Mouse (Mus musculus) B cell, adult (primary cell): Measurements from ENCODE around the gene Vwa5b1. TPM values are rescaled to one million over a fixed set of nuclear protein-coding genes. Genes with fewer than 3 reads are reported as not detected.

ENCODE experiments used
- total RNA-seq: library from RNA; stranded (reverse); gene quantifications from 4 replicates; pipeline ENCODE4 v1.2.4, GENCODE M21; 2023; ENCODE audit not compliant: inconsistent age

Vwa5b1 gene
- not detected in 4 replicates for total RNA-seq

DNA sequence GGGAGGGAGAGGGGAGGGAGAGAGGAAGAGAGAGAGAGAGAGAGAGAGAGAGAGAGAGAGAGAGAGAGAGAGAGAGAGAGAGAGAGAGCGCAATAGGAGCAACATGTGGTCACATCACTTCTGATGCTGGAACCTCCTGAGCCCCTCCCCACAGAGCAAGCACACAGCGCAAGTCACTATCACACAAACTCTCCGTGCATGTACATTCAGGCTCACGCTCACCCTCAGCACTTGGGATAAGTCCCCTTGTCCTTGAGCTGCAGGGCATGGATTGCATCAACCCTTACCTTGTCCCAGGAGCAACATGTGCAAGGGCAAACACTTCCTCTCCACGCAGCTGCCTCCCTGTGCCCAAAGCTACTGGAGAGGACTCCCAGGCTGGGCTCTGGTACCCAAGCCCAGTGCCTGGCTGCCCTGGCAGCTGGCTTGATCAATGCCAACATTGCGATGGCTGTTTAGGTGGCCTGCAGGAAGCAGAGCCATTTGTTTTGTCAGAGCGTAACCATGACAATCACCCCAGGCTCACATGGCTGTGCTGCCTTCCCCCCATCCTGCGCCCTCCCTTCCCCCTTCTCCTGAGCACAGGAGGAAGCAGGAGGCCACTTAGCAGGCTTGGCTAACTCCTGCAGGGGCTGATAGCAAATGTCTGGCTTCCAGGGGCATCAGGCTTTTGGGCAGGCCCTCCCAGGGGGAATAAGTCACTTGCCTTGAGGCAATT, at the start of gene Vwa5b1:
Vwa5b1 (minus strand) TSS at position 457 of the 718 bp plus-strand sequence.

Other genes starting within 250 kb of the Vwa5b1 start
- gene Fam43b, start 239.4 kb downstream of the Vwa5b1 start, total RNA-seq: not detected in 4 replicates
- 32.3 to 47.3 TPM (median 39.9 TPM) in 4 replicates for gene Mul1, start 201.2 kb downstream of the Vwa5b1 start, total RNA-seq
- gene Camk2n1, start 181.6 kb downstream of the Vwa5b1 start, total RNA-seq: 0.33 to 0.86 TPM (median 0.78 TPM) in 4 replicates
- not detected in 4 replicates for gene Pla2g2c, start 88.9 kb upstream of the Vwa5b1 start, total RNA-seq
- not detected in 4 replicates for gene Ubxn10, start 101.3 kb upstream of the Vwa5b1 start, total RNA-seq
- gene Pla2g2f, start 121.7 kb upstream of the Vwa5b1 start, total RNA-seq: not detected in 4 replicates
- 0.32 TPM in 1 of 4 replicates, not detected in the others for gene Pla2g2d, start 139.9 kb upstream of the Vwa5b1 start, total RNA-seq
- 0.57 TPM in 1 of 4 replicates, not detected in the others for gene Pla2g5, start 227.6 kb upstream of the Vwa5b1 start, total RNA-seq
- not detected in 4 replicates for gene Gm13030, start 238.1 kb upstream of the Vwa5b1 start, total RNA-seq
- gene Pla2g2e, start 242.1 kb upstream of the Vwa5b1 start, total RNA-seq: not detected in 4 replicates